Mouse (Mus musculus) olfactory bulb, adult 2 months (tissue): ENCODE results near the gene Car15. TPM values are rescaled to one million over a fixed set of nuclear protein-coding genes. Genes with fewer than 3 reads are reported as not detected.

Experiments
- H3K27ac ChIP-seq: fragments of 200-500 bp; 2 replicates; pipeline ENCODE4 v1.5.1; 2012; ENCODE audit warnings: low read depth, low read length; ENCODE audit not compliant: insufficient read depth
- H3K4me1 ChIP-seq: fragments of 200-500 bp; 2 replicates; pipeline ENCODE4 v1.6.1; 2012; ENCODE audit warnings: low read length; ENCODE audit not compliant: control insufficient read depth, insufficient read depth
- H3K4me3 ChIP-seq: fragments of 200-500 bp; 2 replicates; pipeline ENCODE4 v1.5.1; 2012; ENCODE audit warnings: mild to moderate bottlenecking, low read depth, low read length, moderate library complexity; ENCODE audit not compliant: insufficient read depth
- CTCF ChIP-seq: fragments of 200-500 bp; IDR thresholded peaks from 2 replicates; pipeline ENCODE4 v1.5.1; 2012; ENCODE audit warnings: low read depth, mild to moderate bottlenecking, low read length, moderate library complexity; ENCODE audit not compliant: insufficient read depth
- POLR2A ChIP-seq: fragments of 200-500 bp; IDR thresholded peaks from 2 replicates; pipeline ENCODE4 v1.6.1; 2012; ENCODE audit warnings: mild to moderate bottlenecking, low read depth, low read length, moderate library complexity; ENCODE audit not compliant: insufficient read depth
- WGBS: fragments of 180-500 bp; shearing (Covaris S2); methylation state at CpG from one replicate; pipeline ENCODE4 v1.1.7; 2018; 5-methylcytosine and 5-hydroxymethylcytosine counted together
- polyA plus RNA-seq: library from polyadenylated mRNA; stranded (reverse); fragments of >200 nt; gene quantifications from 2 replicates; pipeline ENCODE4 v1.2.4, GENCODE M21; 2012; ENCODE audit warnings: low replicate concordance; ENCODE audit not compliant: missing spikeins, insufficient read depth, insufficient read length

Car15 gene
- polyA plus RNA-seq, 1 experiment, result not detected

DNA sequence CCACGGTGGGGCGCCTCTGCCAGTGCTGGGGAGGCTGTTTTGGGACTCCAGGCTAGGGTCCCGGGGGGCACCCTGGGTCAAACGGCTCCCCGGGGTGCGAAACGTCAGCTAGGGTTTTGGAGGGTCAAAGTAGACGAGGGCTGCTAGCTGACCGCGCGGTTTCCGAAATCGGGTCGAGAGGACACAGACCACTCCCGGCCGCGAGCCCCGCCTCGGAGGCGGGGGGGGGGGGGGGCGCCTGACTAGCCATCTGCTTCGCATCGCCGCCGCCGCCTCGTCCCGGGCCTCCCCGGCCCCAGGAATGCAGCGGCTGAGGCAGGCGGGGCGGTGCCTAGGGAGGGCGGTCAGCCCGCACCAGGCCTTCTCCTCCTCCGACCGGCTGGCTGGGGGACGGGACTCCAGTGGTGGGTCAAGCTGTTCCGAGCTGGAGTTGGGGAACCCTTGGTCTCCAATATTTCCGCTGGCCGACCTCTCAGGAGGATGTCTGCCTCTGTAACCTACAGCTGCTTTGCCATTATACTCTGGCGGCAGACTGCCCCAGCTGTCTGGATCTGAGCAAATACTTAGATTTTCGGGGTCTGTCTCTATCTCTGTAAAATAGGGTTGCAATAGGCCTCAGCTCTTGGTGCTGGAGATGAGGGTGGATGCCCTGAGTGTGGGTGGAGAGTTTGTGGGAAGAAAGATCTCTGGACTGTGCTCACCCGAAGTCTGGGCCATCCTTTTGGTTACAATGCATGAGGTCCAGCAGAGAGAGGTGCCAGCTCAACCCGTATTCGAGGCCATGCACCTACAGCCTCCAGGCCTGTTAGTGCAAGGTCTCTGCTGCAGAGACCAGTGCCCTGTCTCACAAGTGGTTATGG lies 39.6 kb downstream of the Car15 start:
- no peak overlapping the region for H3K4me3 ChIP-seq
- peaks cover 25% of the 10 kb centered on the region for H3K4me1 ChIP-seq
- WGBS, result 20% methylated on average over 45 of the region's 45 CpGs
- no peak for TF ChIP-seq CTCF
- no peak for TF ChIP-seq POLR2A
- no peak overlapping the region for H3K27ac ChIP-seq

DNA sequence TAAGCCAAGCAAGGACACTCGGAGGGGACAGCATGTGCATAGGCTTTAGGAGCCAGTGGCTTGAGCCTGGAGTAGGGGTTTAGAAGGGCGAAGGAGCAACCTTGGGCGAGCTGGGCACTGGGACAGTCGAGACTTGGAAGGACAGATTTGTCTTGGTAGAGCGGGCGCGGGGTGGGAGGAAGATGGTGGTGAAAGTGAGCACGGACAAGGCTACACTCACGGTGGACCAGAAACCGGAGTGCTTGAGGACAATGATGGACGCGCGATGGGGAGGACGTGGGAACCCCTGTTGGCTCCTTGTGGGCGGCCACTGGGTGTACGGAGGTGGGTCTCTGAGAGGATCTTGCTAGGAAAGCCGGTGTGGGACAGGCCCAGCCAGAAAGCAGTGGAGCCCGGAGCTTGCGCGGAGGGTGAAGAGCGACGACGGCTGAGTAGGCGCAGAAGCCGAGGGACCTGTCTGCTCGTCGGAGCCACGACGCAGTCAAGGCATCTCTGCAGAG lies 40.3 kb downstream of the Car15 start:
- WGBS, result 25% methylated on average over 29 of the region's 29 CpGs
- no peak overlapping the region for H3K27ac ChIP-seq
- H3K4me3 ChIP-seq, result peak overlapping the region; percentile 43; the same call in 1 of the 2 replicates
- peaks cover 18% of the 10 kb centered on the region for H3K4me1 ChIP-seq
- TF ChIP-seq POLR2A (no peak), CTCF (no peak)

DNA sequence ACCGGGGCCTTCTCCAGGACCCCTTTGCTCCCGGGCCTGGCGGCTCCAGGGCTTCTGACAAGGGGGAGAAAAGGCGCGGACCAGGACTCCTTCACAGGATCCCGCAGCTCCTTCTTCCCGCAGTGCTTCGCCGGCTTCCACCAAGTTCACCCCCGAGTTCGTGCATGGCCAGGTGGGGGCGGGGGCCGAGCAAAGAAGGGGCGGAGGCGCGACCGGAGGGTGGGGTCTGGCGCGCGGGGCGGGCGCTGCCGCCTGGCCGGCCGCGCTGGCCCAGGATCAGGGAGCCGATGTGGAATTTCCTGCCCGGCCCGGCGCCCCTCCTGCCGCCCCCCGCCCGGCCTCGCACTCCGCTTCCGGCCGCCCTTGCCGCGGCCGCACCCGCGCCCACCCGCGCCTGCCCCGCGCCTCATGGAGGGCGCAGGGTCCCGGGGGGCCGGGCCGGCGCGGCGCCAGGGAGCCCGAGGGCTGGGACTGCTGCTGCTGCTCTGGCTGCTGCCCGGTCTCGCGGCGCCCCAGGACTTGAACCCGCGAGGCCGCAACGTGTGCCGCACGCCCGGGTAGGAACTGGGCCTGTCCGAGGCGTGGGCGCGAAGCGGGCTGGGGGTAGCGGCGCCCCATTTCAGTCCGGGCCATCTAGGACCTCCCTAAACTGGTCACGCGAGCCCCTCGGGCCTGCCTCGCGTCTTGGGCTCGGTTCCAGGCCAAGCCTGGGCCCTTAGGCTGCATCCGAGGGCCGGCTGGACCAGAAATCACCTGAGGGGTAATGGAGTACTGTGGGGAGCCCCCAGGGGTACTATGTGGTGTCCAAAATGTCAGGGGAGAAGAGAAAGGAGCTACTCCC lies 41.0 kb downstream of the Car15 start, which contains the start of gene Scarf2:
Gene Scarf2, plus strand, starts transcription at position 312 of the 841 bp plus-strand sequence.
- WGBS, result 6% methylated on average over 77 of the region's 81 CpGs
- TF ChIP-seq CTCF (no peak), POLR2A (no peak)
- peak within 1 kb of the TSS; percentile 43 for H3K4me3 ChIP-seq

DNA sequence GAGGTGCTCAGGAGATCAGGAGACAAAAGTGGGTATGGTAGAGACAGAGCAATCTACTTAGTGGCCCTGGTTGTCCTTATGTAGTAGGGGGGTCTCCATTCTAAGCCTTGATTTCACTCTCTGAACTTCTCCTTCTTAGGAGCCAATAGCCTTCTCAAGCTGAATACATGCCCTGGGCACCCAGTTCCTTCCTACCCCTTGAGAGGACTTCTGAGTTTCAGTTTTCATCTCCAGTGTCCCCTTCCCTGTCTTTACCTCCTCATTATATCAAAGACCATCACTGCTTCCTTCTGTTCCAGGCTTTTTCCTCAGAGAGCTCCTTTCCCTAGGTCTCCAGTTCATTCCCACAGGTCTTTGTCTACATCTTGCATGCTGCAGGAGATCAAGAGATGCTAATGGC lies 41.6 kb downstream of the Car15 start:
- Histone ChIP-seq H3K4me1 (peaks cover 10% of the 10 kb centered on the region), H3K4me3 (no peak overlapping the region), H3K27ac (no peak overlapping the region)
- no peak for TF ChIP-seq POLR2A
- no peak for TF ChIP-seq CTCF

More for the DNA sequence above, 41.0 kb downstream of the Car15 start, which contains the start of gene Scarf2:
- Histone ChIP-seq H3K4me1 (peaks cover 11% of the 10 kb centered on the region), H3K27ac (no peak within 1 kb of the TSS)

DNA sequence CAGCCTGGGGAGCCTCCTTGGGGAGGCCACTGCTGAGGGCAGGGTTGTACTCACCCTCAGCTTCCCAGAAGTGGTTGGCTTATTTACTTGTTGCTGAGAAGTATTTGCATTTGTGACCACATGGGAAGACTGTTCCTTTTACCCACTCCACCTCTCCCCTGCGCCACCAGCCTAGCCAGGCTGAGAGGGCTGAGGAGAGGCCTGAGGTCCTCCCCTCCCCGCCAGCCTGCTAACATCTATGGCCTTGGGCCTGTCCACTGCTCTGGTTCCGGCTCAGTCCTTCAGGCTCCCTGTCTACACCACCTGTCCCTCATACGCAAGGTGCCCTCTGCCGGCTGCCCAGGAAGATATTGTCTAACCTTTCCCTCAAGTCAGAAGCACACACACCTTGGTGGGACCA lies 42.5 kb downstream of the Car15 start:
- no peak for TF ChIP-seq CTCF
- no peak for TF ChIP-seq POLR2A
- peaks cover 10% of the 10 kb centered on the region for H3K4me1 ChIP-seq
- WGBS, result 83% methylated on average over 5 of the region's 5 CpGs
- no peak overlapping the region for H3K27ac ChIP-seq
- H3K4me3 ChIP-seq, result no peak overlapping the region

DNA sequence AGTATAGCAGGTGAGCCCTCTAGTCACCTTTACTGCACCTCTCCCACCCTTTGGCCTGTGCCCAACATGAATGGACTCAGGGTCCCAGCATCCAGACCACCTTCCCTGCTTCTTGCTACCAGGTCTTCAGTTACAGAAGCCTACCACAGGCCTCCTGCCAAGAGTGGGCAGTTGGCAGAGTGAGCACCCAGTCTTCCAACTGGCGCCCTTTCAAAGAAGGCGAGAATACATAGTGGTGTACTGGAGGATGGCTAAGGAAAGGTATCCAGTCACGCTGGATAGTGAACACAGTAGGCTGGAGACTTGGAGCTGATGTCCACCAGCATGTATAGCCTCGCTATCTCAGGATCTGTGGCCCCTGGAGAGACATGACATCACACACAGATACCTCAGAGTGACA lies 44.1 kb downstream of the Car15 start:
- no peak for TF ChIP-seq POLR2A
- no peak for TF ChIP-seq CTCF
- H3K27ac ChIP-seq, result no peak overlapping the region
- 78% methylated on average over 4 of the region's 4 CpGs for WGBS
- H3K4me1 ChIP-seq, result peaks cover 10% of the 10 kb centered on the region
- H3K4me3 ChIP-seq, result no peak overlapping the region

DNA sequence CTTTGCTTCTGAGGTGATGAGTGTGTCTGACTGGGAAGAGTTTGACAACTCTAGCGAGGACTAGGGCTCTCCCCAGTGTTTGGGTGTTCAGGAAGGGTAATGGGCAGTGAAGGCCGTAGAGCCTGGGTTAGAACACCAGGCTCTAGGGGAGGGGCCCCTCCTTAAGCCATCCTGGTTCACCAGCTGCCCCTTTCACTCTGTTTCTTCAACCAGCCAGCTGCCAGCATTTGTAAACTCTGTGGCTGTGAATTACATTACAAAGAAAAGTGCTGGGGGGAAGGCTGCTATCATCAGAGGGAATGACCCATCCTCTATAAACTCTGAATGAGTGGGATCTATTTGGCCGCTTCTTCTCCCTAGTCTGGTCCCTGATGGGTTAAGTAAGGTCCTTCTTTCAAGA lies 45.4 kb downstream of the Car15 start:
- TF ChIP-seq CTCF (no peak), POLR2A (no peak)
- Histone ChIP-seq H3K4me3 (no peak overlapping the region), H3K4me1 (peaks cover 10% of the 10 kb centered on the region), H3K27ac (no peak overlapping the region)
- 62% methylated on average over 3 of the region's 3 CpGs for WGBS

DNA sequence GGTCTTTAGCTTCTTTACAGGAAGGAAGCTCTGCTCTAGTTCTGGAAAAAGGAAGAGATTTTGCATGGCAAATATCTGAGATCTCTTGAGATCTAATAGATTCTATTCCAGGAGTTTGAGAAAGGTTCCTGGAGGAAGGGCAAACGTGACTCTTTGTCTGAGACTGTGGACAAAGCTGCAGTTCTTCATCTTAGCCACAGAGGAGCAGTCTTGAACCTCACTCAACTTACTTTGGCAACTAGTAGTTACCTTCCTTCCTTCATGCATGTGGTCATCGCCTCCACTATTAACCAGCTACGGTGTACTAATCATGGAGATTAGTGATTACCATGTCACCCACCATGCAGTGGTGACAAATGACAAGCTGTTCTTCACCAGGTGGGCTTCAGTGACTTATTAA lies 52.8 kb downstream of the Car15 start:
- no peak overlapping the region for H3K4me3 ChIP-seq
- H3K27ac ChIP-seq, result no peak overlapping the region
- 34% methylated on average over 3 of the region's 3 CpGs for WGBS
- no peaks in the 10 kb centered on the region for H3K4me1 ChIP-seq
- TF ChIP-seq POLR2A (no peak), CTCF (no peak)

Other genes starting within 250 kb of the Car15 start
- not detected in 2 replicates for gene Smpd4, start 219.0 kb downstream of the Car15 start, polyA plus RNA-seq
- gene Ccdc74a, start 191.9 kb downstream of the Car15 start, polyA plus RNA-seq, result not detected in 2 replicates
- not detected in 2 replicates for gene Med15, start 105.5 kb downstream of the Car15 start, polyA plus RNA-seq
- not detected in 2 replicates for gene Klhl22, start 78.7 kb downstream of the Car15 start, polyA plus RNA-seq
- gene Scarf2, start 41.1 kb downstream of the Car15 start, polyA plus RNA-seq, result not detected in 2 replicates
- gene B830017H08Rik, start 5.2 kb downstream of the Car15 start, polyA plus RNA-seq, result not detected in 2 replicates
- gene Gm20518, start 53.3 kb upstream of the Car15 start, polyA plus RNA-seq, result not detected in 2 replicates
- gene Tssk1, start 55.9 kb upstream of the Car15 start, polyA plus RNA-seq, result not detected in 2 replicates
- gene Dgcr2, start 60.2 kb upstream of the Car15 start, polyA plus RNA-seq, result not detected in 2 replicates
- not detected in 2 replicates for gene Tssk2, start 60.3 kb upstream of the Car15 start, polyA plus RNA-seq
- not detected in 2 replicates for gene Ess2, start 73.0 kb upstream of the Car15 start, polyA plus RNA-seq
- gene Gsc2, start 76.7 kb upstream of the Car15 start, polyA plus RNA-seq, result not detected in 2 replicates
- gene Slc25a1, start 89.9 kb upstream of the Car15 start, polyA plus RNA-seq, result not detected in 2 replicates
- gene Vpreb2, start 142.1 kb upstream of the Car15 start, polyA plus RNA-seq, result not detected in 2 replicates
- gene Dgcr6, start 214.5 kb upstream of the Car15 start, polyA plus RNA-seq, result not detected in 2 replicates